Mouse (Mus musculus) kidney, adult 10 weeks (tissue): ENCODE data around the gene Guca1a. TPM values are rescaled to one million over a fixed set of nuclear protein-coding genes. Genes with fewer than 3 reads are reported as not detected.

Experiments used
- polyA plus RNA-seq: library from polyadenylated mRNA; stranded (reverse); fragments of 350-450 nt; fragmentation: Illumina TruSeq; extraction: RNeasy Lipid Tissue Mini Kit (QIAGEN cat#74804); gene quantifications from one replicate; pipeline ENCODE4 v1.2.3, GENCODE M21; 2014; ENCODE audit warnings: low read depth, low replicate concordance

The Guca1a gene
- not detected for polyA plus RNA-seq

DNA sequence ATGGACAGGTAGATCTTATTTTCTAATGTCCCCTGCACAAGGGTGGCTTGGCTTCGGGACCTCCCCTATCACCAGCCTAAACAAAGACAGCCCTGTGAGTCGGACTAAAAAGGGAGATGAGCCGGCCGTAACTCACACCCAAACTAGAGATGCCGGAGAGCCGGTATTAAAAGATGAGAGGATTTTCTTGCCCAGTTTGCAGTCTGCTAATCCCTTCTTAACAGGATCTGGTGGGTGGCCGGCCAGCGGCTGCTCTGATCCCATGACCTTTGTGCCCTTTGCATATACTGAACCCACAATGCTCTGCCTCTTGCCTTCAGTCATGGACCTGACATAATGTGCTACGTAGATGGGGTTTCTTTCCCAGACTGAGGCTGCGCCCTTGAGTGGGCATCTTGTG, at the start of gene Guca1a:
Guca1a (minus strand) TSS at position 134 of the 400 bp plus-strand sequence.

DNA sequence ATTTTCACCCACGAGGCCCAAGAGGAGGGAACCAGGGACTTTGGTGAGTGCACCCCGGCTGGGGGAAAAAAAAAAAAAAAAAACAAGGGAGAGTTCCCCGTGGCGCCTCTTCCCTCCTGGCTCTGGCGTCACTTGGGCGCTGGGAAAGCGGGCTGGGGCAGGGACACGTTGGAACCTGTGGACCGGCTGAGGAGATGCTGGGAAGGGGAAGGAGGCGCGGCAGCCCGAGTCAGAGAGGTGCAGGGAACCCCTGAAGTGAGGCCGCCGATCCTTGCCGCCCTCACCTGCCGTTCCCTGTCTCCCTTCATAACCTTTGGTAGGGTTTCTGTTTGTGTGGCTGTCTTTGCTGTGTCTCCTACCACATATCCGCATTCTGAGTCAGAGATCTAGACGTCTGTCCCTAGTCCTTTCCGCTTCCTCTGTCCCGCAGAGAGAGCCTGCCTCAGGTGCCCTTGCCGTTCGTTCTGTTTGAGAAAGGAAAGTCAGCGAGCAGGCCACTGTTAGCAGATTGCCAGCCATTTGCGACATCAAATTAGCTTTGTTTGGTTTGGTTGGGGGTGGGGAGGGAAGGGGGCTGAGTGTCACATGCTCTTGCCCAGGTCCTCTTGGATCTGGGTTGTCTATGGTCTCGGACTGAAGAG, 36.6 kb upstream of the Guca1a start, which contains the start of gene 1700001C19Rik:
1700001C19Rik (minus strand) TSS at position 470 of the 641 bp plus-strand sequence.

DNA sequence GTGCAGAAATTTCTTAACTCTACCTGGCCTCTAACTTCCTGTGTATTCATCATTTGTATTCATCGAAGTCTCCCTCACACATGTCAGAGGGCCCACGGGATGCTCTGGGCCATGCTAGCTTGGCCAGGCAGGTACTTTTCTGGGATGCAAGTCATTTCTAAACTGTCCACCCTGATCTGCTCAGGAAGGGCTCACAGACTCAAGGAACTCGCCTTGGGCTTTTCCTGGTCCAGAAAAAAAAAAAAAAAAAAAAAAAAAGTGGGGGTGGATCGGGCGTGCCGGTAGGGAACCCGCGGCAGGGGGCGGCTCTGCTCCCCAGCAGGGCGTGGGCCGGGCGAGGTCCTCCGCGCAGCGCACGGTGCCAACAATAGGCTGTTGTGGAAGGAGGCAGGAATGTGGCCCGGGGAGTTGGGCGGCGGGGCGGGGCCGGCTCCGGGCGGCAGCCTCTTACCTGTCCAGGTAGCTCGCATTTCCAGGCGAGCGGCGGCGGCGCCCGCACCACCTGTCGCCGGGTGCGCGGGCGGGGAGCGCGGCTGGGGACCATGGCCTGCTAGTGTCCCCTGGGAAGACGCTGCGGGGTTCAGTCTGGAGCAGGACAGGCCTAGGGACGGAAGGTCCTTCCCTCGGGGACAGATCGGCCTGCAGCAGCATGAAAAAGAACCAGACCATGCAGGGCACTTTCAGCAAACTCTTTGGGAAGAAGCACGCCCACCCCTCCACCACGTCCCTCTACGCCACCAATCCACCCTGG, 35.9 kb upstream of the Guca1a start, which contains the start of gene AI661453:
AI661453 (plus strand) TSS at position 460 of the 751 bp plus-strand sequence.

DNA sequence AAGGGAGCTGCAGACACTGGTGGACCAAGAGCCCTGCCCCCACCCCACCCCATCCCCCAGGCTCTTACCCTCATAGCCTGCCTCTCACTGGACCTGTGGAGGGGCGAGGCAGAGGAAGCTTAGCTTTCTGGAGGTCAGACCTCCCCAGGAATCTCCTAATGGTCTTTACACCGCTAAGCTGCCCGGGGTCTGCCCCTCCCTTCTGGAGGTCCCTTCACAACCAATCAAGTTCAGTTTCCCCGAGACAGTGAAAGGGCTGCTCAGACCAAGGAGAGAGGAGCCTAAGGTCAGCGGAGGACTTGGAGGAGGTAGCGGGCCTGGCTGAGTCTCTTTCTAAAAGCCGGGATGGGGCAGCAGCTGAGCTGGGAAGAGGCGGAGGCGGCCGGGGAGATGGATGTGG, 15.2 kb downstream of the Guca1a start, which contains the start of gene Guca1b:
Guca1b (plus strand) TSS at position 249 of the 400 bp plus-strand sequence.

DNA sequence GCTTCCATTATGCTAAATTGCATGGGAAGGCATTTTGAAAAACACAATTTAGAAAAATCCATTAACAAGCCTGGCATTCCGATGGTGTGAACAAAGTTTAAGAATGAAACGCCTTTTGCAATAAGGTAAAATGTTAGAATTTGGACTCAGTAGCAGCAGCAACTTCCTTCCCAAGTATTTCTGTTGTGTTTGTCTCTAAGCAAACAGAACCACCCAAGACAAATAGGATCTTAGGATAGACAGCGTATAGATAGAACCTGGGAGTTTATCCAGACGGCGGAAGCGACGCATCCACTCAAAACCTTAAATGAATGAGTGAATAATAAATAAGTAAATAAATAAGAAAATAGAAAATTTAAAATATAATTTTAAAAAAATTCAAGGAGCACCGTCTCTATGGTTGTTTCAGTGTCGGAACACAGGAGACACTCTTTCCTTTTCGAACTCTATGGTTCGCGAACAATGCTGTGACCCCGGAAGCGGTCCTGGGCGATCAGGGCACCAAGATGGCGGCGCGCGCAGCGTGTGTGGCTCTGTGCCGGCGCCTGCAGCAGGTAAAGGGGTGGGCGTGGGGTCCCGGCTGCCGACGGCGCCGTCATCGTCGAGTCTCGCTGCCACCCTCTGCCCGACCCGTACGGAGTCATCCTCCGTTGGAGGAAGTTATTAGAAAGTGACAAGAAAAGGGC, 31.8 kb downstream of the Guca1a start, which contains the start of gene Mrps10:
Mrps10 (plus strand) TSS at position 487 of the 686 bp plus-strand sequence.

Other genes with a start within 250 kb of the Guca1a start
- gene Mrps10, start 31.7 kb downstream of the Guca1a start, polyA plus RNA-seq: 47.9 TPM
- not detected for gene Guca1b, start 15.2 kb downstream of the Guca1a start, polyA plus RNA-seq
- 0.44 TPM for gene AI661453, start 36.0 kb upstream of the Guca1a start, polyA plus RNA-seq
- gene 1700001C19Rik, start 36.8 kb upstream of the Guca1a start, polyA plus RNA-seq: not detected
- gene Taf8, start 101.7 kb upstream of the Guca1a start, polyA plus RNA-seq: 3.5 TPM
- gene Ccnd3, start 104.5 kb upstream of the Guca1a start, polyA plus RNA-seq: 5.0 TPM
- 1.1 TPM for gene Bysl, start 210.9 kb upstream of the Guca1a start, polyA plus RNA-seq
- 10.3 TPM for gene Med20, start 211.0 kb upstream of the Guca1a start, polyA plus RNA-seq
- 0.28 TPM for gene Gm20517, start 211.0 kb upstream of the Guca1a start, polyA plus RNA-seq
- gene Usp49, start 230.1 kb upstream of the Guca1a start, polyA plus RNA-seq: 2.1 TPM